Mouse (Mus musculus) MEL (cell line): Measurements from ENCODE around the gene Eci1. TPM values are rescaled to one million over a fixed set of nuclear protein-coding genes. Genes with fewer than 3 reads are reported as not detected.
"Not testable (repeated sequence)": the region's sequence is repeated elsewhere in the genome, so short reads cannot be mapped to it uniquely, and the experiment has no call there.

Experiments
- DNase-seq: peaks from one replicate; pipeline ENCODE4 v3.0.0; 2011; ENCODE audit warnings: low read depth, low spot score
- H3K27ac ChIP-seq: 2 replicates; pipeline ENCODE4 v1.5.1; 2012; ENCODE audit warnings: low read depth, mild to moderate bottlenecking, control low read depth, low read length, moderate library complexity; ENCODE audit not compliant: control insufficient read depth
- H3K27me3 ChIP-seq, 2 experiments: fragments of 150-350 bp in 1 of 2; sonication (generic) in 1 of 2; 2 replicates each; pipeline ENCODE4 v1.6.1; 2012; ENCODE audit warnings: low read length in 2 of 2, mild to moderate bottlenecking in 2 of 2, improper control_type of control experiment in 1 of 2, moderate library complexity in 1 of 2; ENCODE audit not compliant: insufficient read depth in 2 of 2, control insufficient read depth in 1 of 2
- H3K36me3 ChIP-seq, 2 experiments: 2 replicates each; pipeline ENCODE4 v1.6.1; 2012 to 2014; ENCODE audit warnings: low read length in 2 of 2, improper control_type of control experiment in 1 of 2, inconsistent platforms in 1 of 2, mild to moderate bottlenecking in 1 of 2; ENCODE audit not compliant: insufficient read depth in 2 of 2, control insufficient read depth in 1 of 2
- H3K4me1 ChIP-seq, 2 experiments: fragments of 150-350 bp in 1 of 2; sonication (generic) in 1 of 2; 2 replicates each; pipeline ENCODE4 v1.6.1; 2012; ENCODE audit warnings: low read length in 2 of 2, improper control_type of control experiment in 1 of 2, mild to moderate bottlenecking in 1 of 2; ENCODE audit not compliant: insufficient read depth in 2 of 2, control insufficient read depth in 1 of 2
- H3K4me3 ChIP-seq, 2 experiments: fragments of 150-350 bp in 1 of 2; sonication (generic) in 1 of 2; 2 replicates each; pipeline ENCODE4 v1.5.1; 2012; ENCODE audit warnings: low read depth in 2 of 2, low read length in 2 of 2, mild to moderate bottlenecking in 2 of 2, moderate library complexity in 2 of 2, control low read depth in 1 of 2, improper control_type of control experiment in 1 of 2; ENCODE audit not compliant: control insufficient read depth in 1 of 2, insufficient read depth in 1 of 2
- H3K79me2 ChIP-seq: 2 replicates; pipeline ENCODE4 v1.6.1; 2012; ENCODE audit warnings: mild to moderate bottlenecking, low read length, moderate library complexity; ENCODE audit not compliant: control insufficient read depth, poor library complexity, insufficient read depth
- H3K9ac ChIP-seq: 2 replicates; pipeline ENCODE4 v1.6.1; 2012; ENCODE audit warnings: low read depth, mild to moderate bottlenecking, control low read depth, low read length, moderate library complexity; ENCODE audit not compliant: control insufficient read depth, poor library complexity, severe bottlenecking
- H3K9me3 ChIP-seq: fragments of 150-350 bp; sonication (generic); replicated peaks from 2 replicates; pipeline ENCODE4 v1.6.1; 2012; ENCODE audit warnings: mild to moderate bottlenecking, low read length, improper control_type of control experiment, moderate library complexity; ENCODE audit not compliant: insufficient read depth
- BHLHE40 ChIP-seq: IDR thresholded peaks from 2 replicates; pipeline ENCODE4 v1.6.1; 2012; ENCODE audit warnings: low read depth, mild to moderate bottlenecking, inconsistent platforms, low read length, improper control_type of control experiment, borderline replicate concordance
- E2F4 ChIP-seq: IDR thresholded peaks from 2 replicates; pipeline ENCODE4 v1.6.1; 2011; ENCODE audit warnings: low read depth, low read length, improper control_type of control experiment, borderline replicate concordance
- ELF1 ChIP-seq: IDR thresholded peaks from 2 replicates; pipeline ENCODE4 v1.6.1; 2014; ENCODE audit warnings: low read depth, mild to moderate bottlenecking, inconsistent platforms, low read length, improper control_type of control experiment, moderate library complexity
- ETS1 ChIP-seq: IDR thresholded peaks from 2 replicates; pipeline ENCODE4 v1.6.1; 2012; ENCODE audit warnings: low read depth, mild to moderate bottlenecking, inconsistent platforms, low read length, improper control_type of control experiment, moderate library complexity
- KAT2A ChIP-seq: conservative IDR thresholded peaks from 2 replicates; pipeline ENCODE4 v1.6.1; 2012; ENCODE audit warnings: low read depth, low read length, improper control_type of control experiment, inconsistent platforms
- MAFK ChIP-seq: IDR thresholded peaks from 2 replicates; pipeline ENCODE4 v1.6.1; 2011; ENCODE audit warnings: low read depth, mild to moderate bottlenecking, low read length, improper control_type of control experiment, borderline replicate concordance
- MXI1 ChIP-seq: IDR thresholded peaks from 2 replicates; pipeline ENCODE4 v1.6.1; 2011; ENCODE audit warnings: mild to moderate bottlenecking, low read depth, low read length, improper control_type of control experiment
- MYB ChIP-seq: IDR thresholded peaks from 2 replicates; pipeline ENCODE4 v1.6.1; 2011; ENCODE audit warnings: mild to moderate bottlenecking, low read depth, low read length, improper control_type of control experiment
- MYC ChIP-seq: IDR thresholded peaks from 2 replicates; pipeline ENCODE4 v1.6.1; 2011; ENCODE audit warnings: low read depth, mild to moderate bottlenecking, low read length, improper control_type of control experiment, moderate library complexity
- POLR2A ChIP-seq, 2 experiments: IDR thresholded peaks; 2 replicates each; pipeline ENCODE4 v1.6.1; 2011 to 2012; ENCODE audit warnings: low read length in 2 of 2, mild to moderate bottlenecking in 2 of 2, control low read depth in 1 of 2, improper control_type of control experiment in 1 of 2, low read depth in 1 of 2, moderate library complexity in 1 of 2; ENCODE audit not compliant: control insufficient read depth in 1 of 2, insufficient read depth in 1 of 2, poor library complexity in 1 of 2
- POLR2AphosphoS2 ChIP-seq: IDR thresholded peaks from 2 replicates; pipeline ENCODE4 v1.6.1; 2011; ENCODE audit warnings: low read length, improper control_type of control experiment
- POLR2AphosphoS5 ChIP-seq: IDR thresholded peaks from 2 replicates; pipeline ENCODE4 v1.6.1; 2012; ENCODE audit warnings: low read depth, borderline replicate concordance, mild to moderate bottlenecking, inconsistent platforms, low read length, moderate library complexity, mixed read lengths
- RAD21 ChIP-seq: IDR thresholded peaks from 2 replicates; pipeline ENCODE4 v1.6.1; 2011; ENCODE audit warnings: mild to moderate bottlenecking, low read depth, low read length, improper control_type of control experiment
- RCOR1 ChIP-seq: IDR thresholded peaks from 2 replicates; pipeline ENCODE4 v1.6.1; 2012; ENCODE audit warnings: low read depth, mild to moderate bottlenecking, inconsistent platforms, low read length, improper control_type of control experiment
- SIN3A ChIP-seq: IDR thresholded peaks from 2 replicates; pipeline ENCODE4 v1.6.1; 2012; ENCODE audit warnings: low read length, improper control_type of control experiment, inconsistent platforms
- ZC3H11A ChIP-seq: IDR thresholded peaks from 2 replicates; pipeline ENCODE4 v1.6.1; 2012; ENCODE audit warnings: low read depth, mild to moderate bottlenecking, inconsistent platforms, low read length, improper control_type of control experiment
- ZKSCAN1 ChIP-seq: IDR thresholded peaks from 2 replicates; pipeline ENCODE4 v1.6.1; 2012; ENCODE audit warnings: low read depth, mild to moderate bottlenecking, inconsistent platforms, low read length, improper control_type of control experiment, moderate library complexity
- ZMIZ1 ChIP-seq: IDR thresholded peaks from 2 replicates; pipeline ENCODE4 v1.6.1; 2012; ENCODE audit warnings: low read depth, mild to moderate bottlenecking, inconsistent platforms, low read length, improper control_type of control experiment, moderate library complexity
- ZNF384 ChIP-seq: IDR thresholded peaks from 2 replicates; pipeline ENCODE4 v1.6.1; 2012; ENCODE audit warnings: low read depth, mild to moderate bottlenecking, inconsistent platforms, low read length, improper control_type of control experiment
- polyA plus RNA-seq, 2 experiments: library from polyadenylated mRNA; stranded (reverse) in 1 of 2; unstranded in 1 of 2; fragments of >175 nt in 1 of 2; fragments of >200 nt in 1 of 2; gene quantifications; 2 replicates each; pipeline versions ENCODE4 v1.2.1 to v1.2.4; 2012; ENCODE audit warnings: low replicate concordance in 2 of 2, low read depth in 1 of 2; ENCODE audit not compliant: insufficient read length in 2 of 2, insufficient read depth in 1 of 2, missing spikeins in 1 of 2
- total RNA-seq: library from RNA; depleted of rRNA; stranded (reverse); fragments of 300-350 nt; gene quantifications from 2 replicates; pipeline ENCODE4 v1.2.3, GENCODE M21; 2012

Gene Eci1
- total and polyA plus RNA-seq, 3 experiments = 48.6 to 65.6 TPM; not detected in 1

- no peak overlapping the region for H3K4me3 ChIP-seq
- no peak for DNase-seq
- H3K4me1 ChIP-seq = peaks cover 0 to 2% of the 10 kb centered on the region in 2 experiments; a peak in 2 of 4 replicates
- no peak overlapping the region for H3K27ac ChIP-seq
- peaks cover 9 to 38% of the 10 kb centered on the region in 2 experiments for H3K36me3 ChIP-seq
- H3K9me3 ChIP-seq = no peaks in the 10 kb centered on the region
- H3K79me2 ChIP-seq = peaks cover 22% of the 10 kb centered on the region
- TF ChIP-seq POLR2AphosphoS2 = no peak
- no peaks in the 10 kb centered on the region for H3K27me3 ChIP-seq
- no peak overlapping the region for H3K9ac ChIP-seq
Observed at GRCm38 (mm10) chr17:24423114-24423513, 3.3 kb upstream of the Eci1 start.

GRCm38 (mm10) chr17:24424489-24424888 is 2.0 kb upstream of the Eci1 start:
- H3K36me3 ChIP-seq = peaks cover 3 to 29% of the 10 kb centered on the region in 2 experiments; a peak in 3 of 4 replicates
- DNase-seq = no peak
- TF ChIP-seq KAT2A (no peak), ETS1 (no peak), ZNF384 (no peak), E2F4 (no peak), RCOR1 (no peak), POLR2AphosphoS5 (no peak), MXI1 (no peak), ELF1 (no peak), ZMIZ1 (no peak), MYB (no peak), BHLHE40 (no peak), RAD21 (no peak), SIN3A (no peak), MAFK (no peak), ZC3H11A (no peak), ZKSCAN1 (no peak), MYC (no peak), POLR2A (IDR thresholded peaks at IDR 0.05; ENCODE audit: control insufficient read depth in 1 of 2, insufficient read depth in 1 of 2, low read depth in 1 of 2, low read length in 2 of 2, poor library complexity in 1 of 2) (no peak)
- H3K4me1 ChIP-seq = peaks cover 0 to 2% of the 10 kb centered on the region in 2 experiments; a peak in 2 of 4 replicates
- no peak overlapping the region for H3K9ac ChIP-seq
- no peaks in the 10 kb centered on the region for H3K9me3 ChIP-seq
- H3K4me3 ChIP-seq = no peak overlapping the region
- H3K27ac ChIP-seq = no peak overlapping the region
- no peaks in the 10 kb centered on the region for H3K27me3 ChIP-seq
- H3K79me2 ChIP-seq = peaks cover 15% of the 10 kb centered on the region

- H3K4me3 ChIP-seq, H3K27ac ChIP-seq, DNase-seq, H3K9me3 ChIP-seq, H3K27me3 ChIP-seq, H3K9ac ChIP-seq, H3K4me1 ChIP-seq: not testable (repeated sequence)
- Histone ChIP-seq H3K36me3 (peaks cover 3 to 24% of the 10 kb centered on the region in 2 experiments; a peak in 3 of 4 replicates), H3K79me2 (peaks cover 13% of the 10 kb centered on the region)
Observed at GRCm38 (mm10) chr17:24425326-24425725, 1.1 kb upstream of the Eci1 start.
